Mouse (Mus musculus): ENCODE data around the gene Arl5a.

DNA sequence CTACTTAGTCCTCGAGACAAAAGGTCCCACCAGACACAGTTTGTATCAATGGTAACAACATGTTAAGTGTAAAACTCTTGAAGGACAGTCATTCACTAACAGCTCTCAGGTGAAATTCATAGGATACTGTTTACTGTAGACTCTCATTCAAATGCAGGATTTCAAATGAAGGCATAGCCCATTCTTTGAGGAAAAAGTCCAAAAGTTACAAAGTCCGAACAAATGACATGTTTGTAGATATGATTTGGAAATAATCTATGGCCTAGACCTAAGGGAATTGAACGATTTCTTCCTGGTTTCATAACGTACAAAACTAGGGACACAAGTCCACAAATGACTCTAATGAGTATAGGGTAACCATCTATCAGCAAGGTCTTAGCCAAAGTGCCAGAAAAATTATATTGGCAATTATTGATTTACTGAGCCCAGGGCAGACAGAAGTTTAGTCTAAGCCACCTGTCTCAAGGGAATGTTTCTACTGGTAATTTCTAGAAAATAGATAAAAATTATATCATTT, 45.4 kb upstream of the Arl5a start:
- no peak for TF ChIP-seq CTCF (IDR thresholded peaks at IDR 0.05; ENCODE audit: insufficient read depth, low read length)
- no peak for TF ChIP-seq POLR2A (IDR thresholded peaks at IDR 0.05; ENCODE audit: borderline replicate concordance, extremely low read depth, low read depth, low read length)
